Mouse (Mus musculus) neural tube, embryonic 15.5 days (tissue): Measurements from ENCODE around the gene Glce. TPM values are rescaled to one million over a fixed set of nuclear protein-coding genes. Genes with fewer than 3 reads are reported as not detected.

ENCODE experiments used
- ATAC-seq: fragments of 200-750 bp; cut with Nextera tagmentation; 2 replicates; pipeline ENCODE4 v1.8.0; 2017; ENCODE audit warnings: mild to moderate bottlenecking, moderate TSS enrichment, moderate library complexity; ENCODE audit not compliant: low FRiP score
- H3K27ac ChIP-seq: fragments of 300-500 bp; sonication (generic); replicated peaks from 2 replicates; pipeline ENCODE4 v1.5.1; 2015; ENCODE audit warnings: mild to moderate bottlenecking, inconsistent platforms
- H3K27me3 ChIP-seq: fragments of 300-500 bp; sonication (generic); replicated peaks from 2 replicates; pipeline ENCODE4 v1.6.1; 2015; ENCODE audit warnings: inconsistent platforms
- H3K36me3 ChIP-seq: fragments of 300-500 bp; sonication (generic); 2 replicates; pipeline ENCODE4 v1.6.1; 2015; ENCODE audit warnings: inconsistent platforms
- H3K4me1 ChIP-seq: fragments of 300-500 bp; sonication (generic); 2 replicates; pipeline ENCODE4 v1.6.1; 2015; ENCODE audit warnings: inconsistent platforms
- H3K4me2 ChIP-seq: fragments of 300-500 bp; sonication (generic); 2 replicates; pipeline ENCODE4 v1.6.1; 2015; ENCODE audit warnings: inconsistent platforms, mild to moderate bottlenecking, moderate library complexity
- H3K4me3 ChIP-seq: fragments of 300-500 bp; sonication (generic); replicated peaks from 2 replicates; pipeline ENCODE4 v1.5.1; 2015; ENCODE audit warnings: mild to moderate bottlenecking, inconsistent platforms
- H3K9ac ChIP-seq: fragments of 300-500 bp; sonication (generic); replicated peaks from 2 replicates; pipeline ENCODE4 v1.6.1; 2015; ENCODE audit warnings: mild to moderate bottlenecking, inconsistent platforms
- H3K9me3 ChIP-seq: fragments of 300-500 bp; sonication (generic); replicated peaks from 2 replicates; pipeline ENCODE4 v1.6.1; 2016; ENCODE audit warnings: inconsistent platforms
- WGBS: fragments of 180-500 bp; shearing (Covaris S2); methylation state at CpG from one replicate; pipeline ENCODE4 v1.1.7; 2015; ENCODE audit warnings: mixed read lengths; 5-methylcytosine and 5-hydroxymethylcytosine counted together
- polyA plus RNA-seq: library from polyadenylated mRNA; unstranded; fragments of >200 nt; fragmentation: Nextera tagmentation; extraction: Ambion mirVana; gene quantifications from 2 replicates; pipeline ENCODE4 v1.2.1, GENCODE M21; 2015

Gene Glce
- polyA plus RNA-seq, 1 experiment from 2014 or later, result 20.0 TPM

DNA sequence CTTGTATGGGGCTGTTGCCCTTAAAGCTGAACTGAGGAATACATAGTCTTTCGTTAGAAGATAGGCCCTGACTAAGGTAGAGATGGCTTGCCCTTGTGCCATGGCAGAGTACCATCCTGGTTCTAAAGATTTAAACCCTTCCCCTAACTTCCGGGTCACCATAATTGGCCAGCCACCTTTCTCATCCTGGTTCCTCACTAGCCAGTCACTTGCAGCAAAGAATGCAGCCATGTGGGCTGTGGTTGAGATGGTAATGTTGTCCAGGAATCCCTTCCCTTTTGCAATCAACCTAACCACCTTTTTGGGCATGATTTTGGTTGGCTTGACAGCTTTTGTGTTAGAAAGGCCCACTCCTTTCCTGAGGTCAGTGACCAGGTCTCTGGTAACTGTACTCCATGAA is 62.0 kb downstream of the Glce start:
- 92% methylated on average over 2 of the region's 2 CpGs for WGBS
- no peaks in the 10 kb centered on the region for H3K4me1 ChIP-seq
- ATAC-seq, result no peak
- H3K9me3 ChIP-seq, result no peaks in the 10 kb centered on the region
- H3K36me3 ChIP-seq, result peaks cover 15% of the 10 kb centered on the region; the same call in 1 of the 2 replicates
- no peaks in the 10 kb centered on the region for H3K27me3 ChIP-seq
- H3K27ac ChIP-seq, result no peak overlapping the region
- H3K4me2 ChIP-seq, result no peak overlapping the region
- H3K4me3 ChIP-seq, result no peak overlapping the region
- H3K9ac ChIP-seq, result no peak overlapping the region

DNA sequence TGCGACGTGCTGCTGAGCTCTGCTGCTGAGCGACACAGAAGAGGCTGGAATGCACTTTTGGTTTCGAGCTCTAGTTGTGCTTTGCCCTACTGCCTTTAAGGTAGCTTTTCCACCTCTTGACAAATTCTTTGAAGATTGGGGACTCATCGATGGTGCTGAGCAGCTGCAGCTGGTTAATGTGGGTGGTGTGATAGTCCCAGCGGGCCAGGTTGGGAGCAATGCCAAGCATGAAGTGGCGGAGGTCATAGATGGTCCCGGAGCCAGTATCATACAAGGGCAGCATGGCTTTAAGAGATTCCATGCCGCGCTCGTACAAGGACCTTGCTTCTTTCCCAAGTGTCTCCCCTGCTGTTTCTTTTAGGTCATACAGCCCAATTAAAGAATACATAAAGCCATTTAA is 62.5 kb downstream of the Glce start:
- Histone ChIP-seq H3K4me1 (no peaks in the 10 kb centered on the region), H3K4me3 (no peak overlapping the region), H3K27ac (no peak overlapping the region), H3K36me3 (peaks cover 15% of the 10 kb centered on the region; the same call in 1 of the 2 replicates), H3K27me3 (no peaks in the 10 kb centered on the region), H3K9me3 (no peaks in the 10 kb centered on the region), H3K4me2 (no peak overlapping the region), H3K9ac (no peak overlapping the region)
- WGBS, result 78% methylated on average over 11 of the region's 11 CpGs
- no peak for ATAC-seq

DNA sequence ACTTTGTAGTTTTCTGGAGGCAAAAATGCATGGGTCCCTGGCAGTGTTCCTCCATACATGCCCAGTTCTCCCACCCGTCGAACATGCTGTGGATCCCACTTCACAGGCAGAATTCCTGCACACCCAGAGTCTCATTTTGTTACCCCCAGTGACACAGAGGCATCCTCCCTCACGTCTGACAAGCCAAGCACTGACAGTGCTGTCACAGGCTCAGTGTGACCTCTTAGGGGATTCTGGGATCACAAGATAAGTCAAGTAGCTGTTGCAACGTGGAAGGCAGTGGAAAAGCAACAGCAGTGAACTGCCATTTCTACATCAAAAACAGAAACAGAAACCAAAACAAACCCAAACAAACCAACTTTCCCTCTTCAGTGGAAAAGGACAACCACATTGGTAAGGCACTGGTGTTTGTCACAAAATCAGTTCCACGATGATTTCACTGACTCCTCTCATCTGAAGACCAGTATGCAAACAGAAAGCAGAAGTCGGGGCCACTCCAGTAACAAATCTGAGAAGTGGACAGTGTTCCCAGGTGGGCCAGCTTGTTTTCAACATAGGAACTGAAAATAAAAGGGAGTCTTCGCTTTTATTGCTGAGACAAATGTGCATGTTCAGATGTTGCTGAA is 64.5 kb downstream of the Glce start:
- H3K36me3 ChIP-seq, result peaks cover 18% of the 10 kb centered on the region; the same call in 1 of the 2 replicates
- no peak overlapping the region for H3K27ac ChIP-seq
- no peak for ATAC-seq
- H3K27me3 ChIP-seq, result no peaks in the 10 kb centered on the region
- H3K4me2 ChIP-seq, result no peak overlapping the region
- H3K4me1 ChIP-seq, result no peaks in the 10 kb centered on the region
- no peak overlapping the region for H3K4me3 ChIP-seq
- H3K9ac ChIP-seq, result no peak overlapping the region
- H3K9me3 ChIP-seq, result no peaks in the 10 kb centered on the region
- 81% methylated on average over 7 of the region's 7 CpGs for WGBS

DNA sequence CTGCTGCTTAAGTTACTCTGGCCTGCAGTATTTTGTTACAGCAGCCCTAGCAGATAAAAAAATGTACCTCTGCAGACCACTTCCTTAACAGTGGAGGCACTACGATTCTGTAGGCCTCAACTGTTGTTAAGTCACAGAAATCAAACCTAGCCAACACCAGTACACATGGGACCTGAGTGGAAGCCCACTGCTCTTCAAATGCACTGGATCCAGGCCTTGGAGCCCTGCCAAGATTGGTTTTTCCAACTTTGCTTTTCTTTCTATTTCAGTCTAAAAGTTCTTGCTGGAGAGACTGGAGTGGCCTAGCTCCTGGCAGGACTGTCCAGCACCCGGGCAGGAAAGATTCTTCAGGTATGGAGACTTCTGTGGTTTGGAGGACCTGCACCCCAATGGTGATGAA is 66.2 kb downstream of the Glce start:
- H3K4me1 ChIP-seq, result no peaks in the 10 kb centered on the region
- H3K9ac ChIP-seq, result no peak overlapping the region
- no peak overlapping the region for H3K27ac ChIP-seq
- H3K27me3 ChIP-seq, result no peaks in the 10 kb centered on the region
- no peaks in the 10 kb centered on the region for H3K9me3 ChIP-seq
- WGBS, result 92% methylated on average over 2 of the region's 2 CpGs
- ATAC-seq, result no peak
- H3K4me3 ChIP-seq, result no peak overlapping the region
- H3K36me3 ChIP-seq, result peaks cover 18% of the 10 kb centered on the region; the same call in 1 of the 2 replicates
- no peak overlapping the region for H3K4me2 ChIP-seq

DNA sequence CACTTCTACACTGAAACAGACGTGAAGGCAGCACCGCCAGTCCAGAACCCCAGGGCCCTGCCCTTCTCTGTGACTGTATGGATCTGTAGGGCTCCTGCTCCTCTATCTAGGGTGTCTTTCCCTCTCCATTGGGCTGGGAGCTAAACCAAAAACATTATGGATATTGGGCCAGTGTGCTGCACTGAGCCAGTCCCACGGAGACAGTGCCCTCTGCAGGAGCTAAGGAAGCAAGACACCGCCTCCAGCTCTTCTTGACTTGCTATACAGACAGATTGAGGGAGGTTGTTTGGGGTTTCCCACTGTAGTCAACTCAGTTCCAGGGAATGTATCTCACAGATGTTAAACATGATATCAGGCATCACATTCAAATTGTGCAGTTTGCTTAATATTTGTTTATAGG is 71.7 kb downstream of the Glce start:
- WGBS, result 53% methylated on average over 4 of the region's 4 CpGs
- H3K9ac ChIP-seq, result no peak overlapping the region
- H3K36me3 ChIP-seq, result peaks cover 3% of the 10 kb centered on the region; the same call in 1 of the 2 replicates
- H3K4me1 ChIP-seq, result no peaks in the 10 kb centered on the region
- no peak overlapping the region for H3K4me2 ChIP-seq
- H3K27ac ChIP-seq, result no peak overlapping the region
- H3K4me3 ChIP-seq, result no peak overlapping the region
- no peak for ATAC-seq
- no peaks in the 10 kb centered on the region for H3K9me3 ChIP-seq
- no peaks in the 10 kb centered on the region for H3K27me3 ChIP-seq

DNA sequence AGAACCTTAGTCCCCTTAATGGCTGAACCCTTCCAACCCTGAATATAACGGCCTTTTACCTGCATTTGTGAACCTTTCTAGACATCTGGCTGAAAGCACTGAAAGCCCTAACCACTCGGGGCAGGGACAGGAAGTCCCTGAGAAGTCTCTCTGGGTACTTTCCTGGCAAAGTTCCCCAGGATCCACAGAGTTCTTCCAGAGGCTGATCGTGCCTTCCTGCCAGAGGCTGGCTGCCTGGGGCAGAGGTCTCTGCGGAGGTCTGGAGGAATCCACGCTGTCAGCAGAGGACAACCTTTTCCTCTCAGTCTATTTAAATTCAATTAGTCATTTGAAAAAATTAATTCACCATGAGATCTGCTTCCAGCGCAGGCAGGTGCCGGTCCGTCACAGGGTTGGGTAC is 73.3 kb downstream of the Glce start:
- H3K9ac ChIP-seq, result no peak overlapping the region
- no peak overlapping the region for H3K4me2 ChIP-seq
- peaks cover 3% of the 10 kb centered on the region; the same call in 1 of the 2 replicates for H3K36me3 ChIP-seq
- no peak overlapping the region for H3K27ac ChIP-seq
- no peaks in the 10 kb centered on the region for H3K9me3 ChIP-seq
- 65% methylated on average over 8 of the region's 8 CpGs for WGBS
- no peak overlapping the region for H3K4me3 ChIP-seq
- ATAC-seq, result no peak
- no peaks in the 10 kb centered on the region for H3K4me1 ChIP-seq
- no peaks in the 10 kb centered on the region for H3K27me3 ChIP-seq

DNA sequence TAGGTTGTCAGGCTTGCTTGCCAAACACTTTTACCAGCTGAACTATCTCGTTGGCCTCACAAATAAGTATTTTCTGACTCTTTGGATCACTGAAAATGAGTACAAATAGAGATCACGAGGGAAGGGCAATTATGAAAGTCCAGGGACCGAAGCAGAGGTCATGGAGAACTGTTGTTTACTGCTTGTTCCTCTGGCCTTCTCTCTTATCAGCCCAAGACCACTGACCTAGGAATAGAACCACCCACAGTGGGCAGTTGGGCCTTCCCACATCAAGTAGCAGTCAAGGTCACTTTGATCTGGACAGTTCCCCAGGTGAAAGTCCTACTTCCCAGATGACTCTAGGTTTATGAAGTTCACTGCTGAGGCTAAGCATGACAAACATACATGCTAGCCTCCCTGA is 80.3 kb downstream of the Glce start:
- Histone ChIP-seq H3K9ac (no peak overlapping the region), H3K4me3 (no peak overlapping the region), H3K4me1 (peaks cover 5% of the 10 kb centered on the region), H3K4me2 (no peak overlapping the region), H3K27ac (no peak overlapping the region), H3K27me3 (no peaks in the 10 kb centered on the region), H3K36me3 (no peaks in the 10 kb centered on the region), H3K9me3 (no peaks in the 10 kb centered on the region)
- ATAC-seq, result no peak
- 85% methylated on average over 3 of the region's 3 CpGs for WGBS

DNA sequence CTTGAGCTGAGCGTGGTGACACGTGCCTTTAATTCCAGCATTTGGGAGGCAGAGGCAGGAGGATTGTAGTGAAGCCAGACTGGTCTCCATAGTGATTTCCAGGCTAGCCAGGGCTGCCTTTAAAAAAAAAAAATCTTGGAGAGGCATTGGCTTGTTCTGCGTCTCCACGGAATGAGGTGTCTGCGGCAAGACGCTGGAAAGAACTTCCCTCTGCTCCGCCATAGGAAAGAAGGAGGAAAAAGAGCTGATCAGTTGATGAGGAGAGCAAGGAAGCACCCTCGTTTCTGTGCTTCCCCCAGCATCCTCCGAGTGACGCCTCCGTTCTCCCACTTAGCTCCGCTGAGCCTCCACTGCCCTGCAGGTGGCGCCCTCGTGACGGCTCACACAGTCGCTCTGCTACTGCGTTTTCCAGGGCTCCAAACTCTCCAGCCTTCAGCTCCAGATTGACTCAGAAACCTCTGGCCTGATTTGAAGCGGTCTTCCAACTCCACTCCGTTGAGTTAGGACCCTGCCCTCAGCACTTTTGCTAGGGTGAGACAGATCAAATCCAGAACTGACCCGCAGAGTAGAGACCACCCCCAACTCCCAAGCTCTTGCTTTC is 82.3 kb downstream of the Glce start:
- Histone ChIP-seq H3K36me3 (no peaks in the 10 kb centered on the region), H3K4me3 (peak overlapping the region; percentile 19; the same call in 1 of the 2 replicates), H3K27me3 (no peaks in the 10 kb centered on the region), H3K27ac (no peak overlapping the region), H3K4me1 (peaks cover 5% of the 10 kb centered on the region), H3K9me3 (no peaks in the 10 kb centered on the region), H3K4me2 (peak overlapping the region; percentile 48), H3K9ac (no peak overlapping the region)
- ATAC-seq, result peak; percentile 81
- WGBS, result 5% methylated on average over 20 of the region's 20 CpGs

DNA sequence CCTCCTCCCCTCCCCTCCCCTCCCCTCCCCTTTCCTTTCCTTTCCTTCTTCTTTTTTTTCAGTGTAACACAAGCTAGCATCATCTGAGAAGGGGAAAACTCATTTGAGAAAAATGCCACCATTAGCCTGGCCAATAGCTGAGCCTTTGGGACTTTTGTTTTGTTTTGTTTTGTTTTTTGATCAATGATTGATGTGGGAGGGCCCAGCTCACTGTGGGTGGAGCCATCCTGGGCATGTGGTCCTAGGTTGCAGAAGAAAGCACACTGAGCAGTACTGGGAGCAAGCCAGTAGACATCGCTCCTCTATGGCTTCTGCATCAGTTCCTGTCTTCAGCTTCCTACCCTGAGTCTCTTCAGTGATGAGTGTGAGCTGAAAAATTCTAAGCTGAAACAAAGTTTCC is 86.6 kb downstream of the Glce start:
- no peak for ATAC-seq
- H3K9ac ChIP-seq, result no peak overlapping the region
- no peaks in the 10 kb centered on the region for H3K9me3 ChIP-seq
- no peaks in the 10 kb centered on the region for H3K27me3 ChIP-seq
- no peak overlapping the region for H3K4me2 ChIP-seq
- 88% methylated on average over 1 of the region's 1 CpGs for whole genome bisulfite sequencing
- H3K4me1 ChIP-seq, result peaks cover 5% of the 10 kb centered on the region
- H3K27ac ChIP-seq, result no peak overlapping the region
- no peaks in the 10 kb centered on the region for H3K36me3 ChIP-seq
- no peak overlapping the region for H3K4me3 ChIP-seq

DNA sequence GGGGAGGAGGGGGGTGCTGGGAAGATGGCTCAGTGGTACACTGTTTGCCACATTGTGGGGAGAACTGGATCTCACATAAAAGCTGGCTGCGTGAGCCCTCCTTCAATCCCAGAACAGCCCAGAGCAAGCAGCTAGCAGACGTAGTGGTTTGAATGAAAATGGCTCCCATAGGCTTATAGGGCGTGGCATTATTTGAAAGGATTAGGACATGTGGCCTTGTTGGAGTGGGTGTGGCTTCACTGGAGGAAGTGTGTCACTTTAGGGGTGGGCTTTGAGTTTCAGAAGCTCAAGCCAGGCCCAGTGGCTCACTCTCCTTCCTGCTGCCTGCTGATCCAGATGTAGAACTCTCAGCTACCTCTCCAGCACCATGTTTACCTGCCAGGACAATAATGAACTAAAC is 90.2 kb downstream of the Glce start:
- ATAC-seq, result no peak
- WGBS, result 85% methylated on average over 3 of the region's 3 CpGs
- H3K9me3 ChIP-seq, result no peaks in the 10 kb centered on the region
- peaks cover 3% of the 10 kb centered on the region for H3K27me3 ChIP-seq
- H3K4me2 ChIP-seq, result no peak overlapping the region
- H3K4me3 ChIP-seq, result no peak overlapping the region
- no peak overlapping the region for H3K9ac ChIP-seq
- no peaks in the 10 kb centered on the region for H3K4me1 ChIP-seq
- H3K36me3 ChIP-seq, result no peaks in the 10 kb centered on the region
- no peak overlapping the region for H3K27ac ChIP-seq

DNA sequence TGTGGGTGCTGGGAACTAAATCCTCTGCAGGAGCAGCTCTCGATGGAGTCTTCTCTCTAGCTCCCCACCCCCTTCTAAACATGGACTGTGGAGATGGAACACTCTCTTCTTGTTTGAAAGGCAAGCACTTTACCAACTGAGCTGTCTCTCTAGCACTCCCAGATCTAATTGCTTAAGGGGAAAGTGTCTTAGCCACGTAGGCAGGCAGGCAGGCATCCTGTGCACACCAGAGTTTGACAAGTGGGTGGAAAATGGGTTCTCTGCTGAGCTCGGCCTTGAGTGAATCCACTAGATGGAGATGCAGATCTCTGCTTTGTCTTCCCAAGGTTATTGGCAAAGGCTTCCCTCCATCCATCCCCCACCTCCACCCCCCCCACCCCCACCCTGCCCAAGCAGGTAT is 94.4 kb downstream of the Glce start:
- no peak overlapping the region for H3K9ac ChIP-seq
- H3K4me2 ChIP-seq, result no peak overlapping the region
- peaks cover 11% of the 10 kb centered on the region for H3K4me1 ChIP-seq
- H3K27me3 ChIP-seq, result peaks cover 26% of the 10 kb centered on the region
- H3K9me3 ChIP-seq, result no peaks in the 10 kb centered on the region
- ATAC-seq, result no peak
- H3K36me3 ChIP-seq, result no peaks in the 10 kb centered on the region
- no peak overlapping the region for H3K4me3 ChIP-seq
- H3K27ac ChIP-seq, result no peak overlapping the region
- WGBS, result 59% methylated on average over 3 of the region's 3 CpGs

DNA sequence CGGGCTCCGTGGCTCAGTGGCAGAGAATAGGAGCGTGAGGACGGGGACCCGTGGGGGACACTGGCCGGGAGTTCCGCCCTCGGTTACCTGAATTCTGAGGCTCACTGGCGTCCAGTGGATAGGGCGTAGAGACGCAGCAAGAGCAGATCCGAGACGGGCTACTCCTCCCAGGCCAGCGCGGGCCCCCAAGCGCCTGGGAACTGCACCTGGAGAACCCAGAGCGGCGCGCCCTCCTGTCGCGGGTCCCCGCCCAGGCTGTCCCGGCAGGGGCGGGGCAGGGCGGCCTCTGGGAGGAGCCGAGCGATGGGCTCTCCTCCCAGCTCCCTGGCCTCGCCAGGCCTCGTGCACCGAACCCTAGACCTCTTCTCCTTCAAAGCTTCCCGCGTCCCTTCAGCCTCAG is 95.9 kb downstream of the Glce start, which contains the start of gene Paqr5:
Paqr5 (minus strand) TSS at position 257 of the 400 bp plus-strand sequence.
- Histone ChIP-seq H3K27me3 (peaks cover 26% of the 10 kb centered on the region), H3K27ac (no peak within 1 kb of the TSS), H3K9ac (no peak within 1 kb of the TSS), H3K4me3 (peak within 1 kb of the TSS; percentile 28), H3K36me3 (no peaks in the 10 kb centered on the region), H3K9me3 (no peaks in the 10 kb centered on the region), H3K4me1 (peaks cover 11% of the 10 kb centered on the region), H3K4me2 (peak within 1 kb of the TSS; percentile 60)
- 2% methylated on average over 32 of the region's 32 CpGs for WGBS
- no peak for ATAC-seq
